Comparison of ENCODE assay signal across 8 mouse cellular contexts in genomic region chr13:81944469-81944868, GRCm38 (mm10).
DNase-seq lines count a peak whose midpoint lies in the region; ATAC-seq and TF ChIP-seq lines count a peak whose summit lies in the region.

No protein-coding gene starts in this region.

- peak overlapping the region; percentile 54 for H3K4me2 ChIP-seq in heart, postnatal 0 days (ENCODE audit: low read depth, low read length)
- H3K4me2 ChIP-seq in hindbrain, embryonic 12.5 days (replicated peaks), result peak overlapping the region; percentile 48
- peak overlapping the region; percentile 61 for H3K4me2 ChIP-seq in midbrain, embryonic 14.5 days (ENCODE audit: low read length)

- no peak for DNase-seq in heart, postnatal 0 days (ENCODE audit: low spot score)
- DNase-seq in heart, postnatal 25 days (ENCODE audit: low spot score), result no peak
- DNase-seq in embryo, embryonic 9.5 days (ENCODE audit: extremely low spot score), result peak; percentile 10
- no peak for DNase-seq in midbrain, embryonic 14.5 days
- no peak for DNase-seq in right cerebral cortex, postnatal 14 days
- no peak for DNase-seq in cerebellum, adult 11 months
- no peak for DNase-seq in gastrocnemius, adult 8-10 months (ENCODE audit: low spot score in 2 of 2)

- no peak for TF ChIP-seq EP300 in heart, postnatal 0 days (IDR thresholded peaks at IDR 0.05; ENCODE audit: low read depth)

- peak overlapping the region; percentile 11; the same call in 1 of the 2 replicates for H3K4me3 ChIP-seq in heart, postnatal 0 days (ENCODE audit: low read depth, low read length)
- H3K4me3 ChIP-seq in hindbrain, embryonic 12.5 days, result peak overlapping the region; percentile 24; the same call in 1 of the 2 replicates
- H3K4me3 ChIP-seq in midbrain, embryonic 14.5 days (replicated peaks; ENCODE audit: low read depth, low read length), result peak overlapping the region; percentile 35

- no peaks in the 10 kb centered on the region for H3K9me3 ChIP-seq in heart, postnatal 0 days (replicated peaks; ENCODE audit: control insufficient read depth, low read length)
- H3K9me3 ChIP-seq in hindbrain, embryonic 12.5 days (replicated peaks), result no peaks in the 10 kb centered on the region
- H3K9me3 ChIP-seq in midbrain, embryonic 14.5 days (ENCODE audit: control insufficient read depth, low read length), result no peaks in the 10 kb centered on the region

- TF ChIP-seq CTCF in heart, postnatal 0 days (IDR thresholded peaks at IDR 0.05; ENCODE audit: low read depth), result no peak

- intact Hi-C loops in heart, postnatal 25 days (cut with DNase I), result loop anchor here (2.0 to 10.0 kb wide), 2 partner anchors 1580 to 1712 kb away; no protein-coding TSS in a partner anchor

- 0 out of 2 replicates have a peak, but pooled peaks cover 2% of the 10 kb centered on the region for H3K27me3 ChIP-seq in heart, postnatal 0 days (ENCODE audit: control insufficient read depth, insufficient read depth, low read length)
- no peaks in the 10 kb centered on the region for H3K27me3 ChIP-seq in hindbrain, embryonic 12.5 days
- H3K27me3 ChIP-seq in midbrain, embryonic 14.5 days (ENCODE audit: control insufficient read depth, insufficient read depth, low read length), result no peaks in the 10 kb centered on the region

- no peak for ATAC-seq in heart, postnatal 0 days (ENCODE audit: insufficient read depth, low read depth)
- ATAC-seq in hindbrain, embryonic 12.5 days (ENCODE audit: low FRiP score), result peak; percentile 93
- ATAC-seq in midbrain, embryonic 14.5 days (ENCODE audit: low FRiP score, low TSS enrichment), result peak; percentile 88

- H3K9ac ChIP-seq in heart, postnatal 0 days (replicated peaks; ENCODE audit: low read depth, low read length), result no peak overlapping the region
- H3K9ac ChIP-seq in hindbrain, embryonic 12.5 days, result no peak overlapping the region
- H3K9ac ChIP-seq in midbrain, embryonic 14.5 days (replicated peaks; ENCODE audit: low read length), result peak overlapping the region; percentile 37; the same call in 1 of the 2 replicates

- H3K4me1 ChIP-seq in heart, postnatal 0 days (ENCODE audit: control insufficient read depth, insufficient read depth), result 0 out of 2 replicates have a peak, but pooled peaks cover 8% of the 10 kb centered on the region
- peaks cover 7% of the 10 kb centered on the region for H3K4me1 ChIP-seq in hindbrain, embryonic 12.5 days
- peaks cover 9% of the 10 kb centered on the region for H3K4me1 ChIP-seq in midbrain, embryonic 14.5 days (ENCODE audit: control insufficient read depth, insufficient read depth, low read length)

- H3K36me3 ChIP-seq in heart, postnatal 0 days (replicated peaks; ENCODE audit: control insufficient read depth, insufficient read depth, low read length), result no peaks in the 10 kb centered on the region
- H3K36me3 ChIP-seq in hindbrain, embryonic 12.5 days, result no peaks in the 10 kb centered on the region
- H3K36me3 ChIP-seq in midbrain, embryonic 14.5 days (ENCODE audit: control insufficient read depth, insufficient read depth, low read length), result no peaks in the 10 kb centered on the region

- 57% methylated on average over 6 of the region's 6 CpGs for WGBS in heart, postnatal 0 days
- WGBS in hindbrain, embryonic 12.5 days, result 37% methylated on average over 6 of the region's 6 CpGs
- WGBS in midbrain, embryonic 14.5 days, result 34% methylated on average over 6 of the region's 6 CpGs

- no peak overlapping the region for H3K27ac ChIP-seq in heart, postnatal 0 days (ENCODE audit: low read depth)
- H3K27ac ChIP-seq in hindbrain, embryonic 12.5 days, result 0 out of 2 replicates have a peak overlapping the region, but pooled peaks have one; percentile 6
- H3K27ac ChIP-seq in midbrain, embryonic 14.5 days (replicated peaks; ENCODE audit: low read depth, low read length), result no peak overlapping the region; the same call in 1 of the 2 replicates
